Mouse (Mus musculus) forebrain, embryonic 14.5 days (tissue): ENCODE measurements at regions not wholly inside any gene's neighbourhood (a gene's known extent, or its start where the extent isn't known, plus 50 kb on each side); places are given as distances from the start of the nearest gene placed in this dataset.

Source experiments
- ATAC-seq: fragments of 200-750 bp; cut with Nextera tagmentation; 2 replicates; pipeline ENCODE4 v1.8.0; 2017; ENCODE audit warnings: mild to moderate bottlenecking, moderate library complexity
- DNase-seq: peaks from one replicate; pipeline ENCODE4 v3.0.0-alpha.2; 2015; ENCODE audit warnings: low spot score
- H3K27ac ChIP-seq: fragments of 300-500 bp; sonication (generic); 2 replicates; pipeline ENCODE4 v1.5.1; 2014; ENCODE audit warnings: low read depth, mild to moderate bottlenecking, control low read depth, low read length, moderate library complexity
- H3K27me3 ChIP-seq: fragments of 300-500 bp; sonication (generic); replicated peaks from 2 replicates; pipeline ENCODE4 v1.6.1; 2014; ENCODE audit warnings: low read length, control low read depth, mixed read lengths; ENCODE audit not compliant: control insufficient read depth, insufficient read depth
- H3K36me3 ChIP-seq: fragments of 300-500 bp; sonication (generic); 2 replicates; pipeline ENCODE4 v1.6.1; 2014; ENCODE audit warnings: low read length, control low read depth; ENCODE audit not compliant: control insufficient read depth, insufficient read depth
- H3K4me1 ChIP-seq: fragments of 300-500 bp; sonication (generic); 2 replicates; pipeline ENCODE4 v1.6.1; 2014; ENCODE audit warnings: antibody characterized with exemption, low read length, control low read depth; ENCODE audit not compliant: control insufficient read depth, insufficient read depth
- H3K4me2 ChIP-seq: fragments of 300-500 bp; sonication (generic); 2 replicates; pipeline ENCODE4 v1.6.1; 2014; ENCODE audit warnings: mild to moderate bottlenecking, control low read depth, low read length
- H3K4me3 ChIP-seq: fragments of 300-500 bp; sonication (generic); 2 replicates; pipeline ENCODE4 v1.5.1; 2014; ENCODE audit warnings: low read depth, low read length, control low read depth
- H3K9ac ChIP-seq: fragments of 300-500 bp; sonication (generic); 2 replicates; pipeline ENCODE4 v1.6.1; 2014; ENCODE audit warnings: mild to moderate bottlenecking, low read length, control low read depth, moderate library complexity
- H3K9me3 ChIP-seq: fragments of 300-500 bp; sonication (generic); replicated peaks from 2 replicates; pipeline ENCODE4 v1.6.1; 2016; ENCODE audit warnings: low read length, control low read depth, mixed read lengths; ENCODE audit not compliant: control insufficient read depth
- WGBS: fragments of 180-500 bp; shearing (Covaris S2); extraction: QIAGEN DNeasy Blood & Tissue Kit; methylation state at CpG from one replicate; pipeline ENCODE4 v1.1.7; 2014; 5-methylcytosine and 5-hydroxymethylcytosine counted together

DNA sequence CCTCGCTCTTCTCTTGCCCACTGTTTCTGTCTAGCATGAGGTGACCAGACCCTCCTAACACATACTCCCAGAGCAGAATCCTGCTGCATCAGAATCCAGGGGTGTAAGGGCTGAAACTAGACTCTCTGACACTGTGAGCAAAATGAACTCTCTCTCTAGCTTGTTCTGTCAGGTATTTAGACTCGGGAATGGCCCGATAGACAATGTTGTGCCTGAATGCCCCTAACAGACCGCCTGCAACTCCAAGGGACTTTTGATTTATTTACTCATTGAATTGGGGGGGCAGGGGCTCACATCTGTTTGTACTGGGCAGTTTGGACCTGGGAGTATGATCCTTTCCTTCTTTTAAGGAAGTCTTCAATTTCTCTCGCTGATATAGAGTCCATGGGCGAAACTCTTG lies 469.3 kb upstream of the Trpc7 start:
- Histone ChIP-seq H3K9ac (no peak overlapping the region), H3K4me1 (no peaks in the 10 kb centered on the region; the same call in 1 of the 2 replicates), H3K27ac (no peak overlapping the region), H3K27me3 (no peaks in the 10 kb centered on the region), H3K9me3 (no peaks in the 10 kb centered on the region), H3K4me2 (no peak overlapping the region), H3K4me3 (no peak overlapping the region), H3K36me3 (no peaks in the 10 kb centered on the region)
- WGBS: 96% methylated on average over 6 of the region's 6 CpGs
- DNase-seq (no peak), ATAC-seq (no peak)

DNA sequence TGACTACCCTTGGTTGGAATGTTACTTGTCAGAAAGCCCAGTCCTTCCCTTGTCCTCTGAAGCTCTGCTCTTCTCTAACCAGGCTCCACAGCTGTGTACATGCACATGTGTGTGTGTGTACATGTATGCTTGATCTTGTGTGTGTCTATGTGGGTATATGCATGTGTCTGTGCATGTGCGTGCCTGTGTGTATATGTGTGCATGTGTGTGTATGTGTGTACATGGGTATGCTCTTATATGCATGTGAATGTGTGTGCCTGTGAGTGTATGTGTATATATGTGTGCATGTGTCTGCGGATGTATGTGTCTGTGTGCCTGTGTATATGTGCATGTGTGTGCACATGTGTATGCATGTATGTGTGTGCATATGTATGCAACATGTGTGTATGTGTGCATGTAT lies 468.6 kb upstream of the Trpc7 start:
- Histone ChIP-seq H3K9me3 (no peaks in the 10 kb centered on the region), H3K9ac (no peak overlapping the region), H3K4me1 (no peaks in the 10 kb centered on the region; the same call in 1 of the 2 replicates), H3K4me2 (no peak overlapping the region), H3K4me3 (no peak overlapping the region), H3K27me3 (no peaks in the 10 kb centered on the region), H3K36me3 (no peaks in the 10 kb centered on the region), H3K27ac (no peak overlapping the region)
- ATAC-seq: no peak
- WGBS: 96% methylated on average over 2 of the region's 2 CpGs
- no peak for DNase-seq

DNA sequence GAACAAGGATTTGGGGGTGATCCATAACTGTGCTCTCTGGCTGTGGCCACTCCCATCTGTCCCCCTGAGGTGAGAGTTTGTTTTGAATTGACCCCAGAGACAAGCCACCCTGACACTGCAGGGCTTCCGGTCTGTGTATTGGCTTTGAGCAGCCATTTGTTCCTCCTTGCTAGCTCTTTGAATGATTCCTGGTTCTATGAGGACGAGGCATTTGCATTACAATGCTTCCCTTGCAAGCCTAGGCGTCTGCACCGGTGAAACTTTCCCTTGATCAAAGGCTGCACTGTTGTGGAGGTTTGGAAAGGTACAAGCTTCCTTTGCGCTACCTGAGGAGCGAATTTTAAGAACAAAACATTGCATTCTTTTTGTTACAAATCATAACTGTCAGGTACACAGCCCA lies 466.8 kb upstream of the Trpc7 start:
- Histone ChIP-seq H3K36me3 (no peaks in the 10 kb centered on the region), H3K27ac (no peak overlapping the region), H3K27me3 (no peaks in the 10 kb centered on the region), H3K9me3 (no peaks in the 10 kb centered on the region), H3K4me3 (no peak overlapping the region), H3K4me2 (no peak overlapping the region), H3K4me1 (no peaks in the 10 kb centered on the region; the same call in 1 of the 2 replicates), H3K9ac (no peak overlapping the region)
- no peak for ATAC-seq
- WGBS: 6% methylated on average over 6 of the region's 6 CpGs
- no peak for DNase-seq

DNA sequence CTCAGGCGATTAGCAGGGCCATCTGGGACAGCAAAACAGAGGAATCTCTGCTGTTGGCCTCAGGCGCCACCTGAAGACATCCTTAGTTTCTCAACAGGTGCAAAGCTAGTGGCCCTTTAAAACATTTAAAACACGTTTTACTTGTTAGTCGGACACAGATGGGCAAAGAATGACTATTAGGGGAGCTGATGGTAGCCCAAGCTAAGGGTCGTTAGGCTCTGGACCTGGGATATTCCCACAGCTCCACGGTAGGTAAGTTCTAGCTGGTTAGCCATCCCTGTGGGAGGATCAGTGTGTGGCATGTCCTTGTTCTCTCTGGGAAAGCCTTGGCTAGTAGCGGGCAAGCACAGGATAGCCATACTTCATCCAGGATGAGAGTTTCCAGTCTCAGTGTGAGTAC lies 465.5 kb upstream of the Trpc7 start:
- no peaks in the 10 kb centered on the region for H3K9me3 ChIP-seq
- 83% methylated on average over 7 of the region's 7 CpGs for WGBS
- H3K36me3 ChIP-seq: no peaks in the 10 kb centered on the region
- no peaks in the 10 kb centered on the region; the same call in 1 of the 2 replicates for H3K4me1 ChIP-seq
- no peak overlapping the region for H3K4me2 ChIP-seq
- DNase-seq: no peak
- H3K4me3 ChIP-seq: no peak overlapping the region
- ATAC-seq: no peak
- H3K9ac ChIP-seq: no peak overlapping the region
- no peak overlapping the region for H3K27ac ChIP-seq
- no peaks in the 10 kb centered on the region for H3K27me3 ChIP-seq

DNA sequence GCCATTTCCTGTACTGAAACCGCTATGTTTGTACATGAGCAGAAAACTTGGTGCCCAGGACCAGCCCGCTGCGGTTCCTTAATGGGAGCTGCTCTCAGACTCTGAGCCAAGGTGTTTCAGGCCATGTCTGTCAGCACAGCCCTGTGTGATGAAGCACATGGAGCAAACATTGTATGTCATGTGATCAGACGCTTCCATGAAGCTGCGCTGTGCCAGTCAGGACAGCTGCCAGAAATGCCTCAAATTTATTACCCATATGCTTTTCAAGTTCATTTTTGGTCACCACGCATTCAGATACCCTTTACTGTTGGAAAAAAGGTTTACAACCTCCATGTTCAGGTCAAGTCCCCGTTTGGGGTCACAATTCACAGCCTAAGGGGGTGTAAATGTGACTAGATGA lies 458.8 kb upstream of the Trpc7 start:
- Histone ChIP-seq H3K27me3 (no peaks in the 10 kb centered on the region), H3K9me3 (no peaks in the 10 kb centered on the region), H3K4me1 (no peaks in the 10 kb centered on the region), H3K9ac (no peak overlapping the region), H3K4me2 (no peak overlapping the region), H3K4me3 (no peak overlapping the region), H3K36me3 (no peaks in the 10 kb centered on the region), H3K27ac (no peak overlapping the region)
- DNase-seq (peak; percentile 53), ATAC-seq (peak; percentile 40; the same call in 1 of the 2 replicates)
- WGBS: 78% methylated on average over 7 of the region's 7 CpGs

DNA sequence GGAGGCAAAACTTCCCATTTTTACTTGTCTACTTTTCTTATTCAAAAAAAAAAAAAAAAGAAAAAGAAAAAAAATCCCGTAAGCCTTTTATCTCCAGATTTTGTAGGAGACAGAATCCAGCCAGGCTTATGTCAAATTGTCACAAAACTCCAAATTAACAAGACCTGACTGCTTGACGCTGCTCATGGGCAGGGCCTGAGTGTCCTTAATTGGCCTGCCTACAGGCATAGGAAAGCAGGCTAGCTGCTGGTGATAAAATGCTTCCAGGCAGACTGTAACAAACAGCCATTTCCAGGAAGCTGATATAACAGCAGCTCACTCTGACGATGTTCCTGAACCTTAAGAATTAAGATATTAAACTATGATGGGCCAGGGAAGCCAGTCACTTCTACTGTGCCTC lies 458.2 kb upstream of the Trpc7 start:
- DNase-seq (peak; percentile 23), ATAC-seq (no peak)
- Histone ChIP-seq H3K9me3 (no peaks in the 10 kb centered on the region), H3K4me2 (no peak overlapping the region), H3K27ac (no peak overlapping the region), H3K27me3 (no peaks in the 10 kb centered on the region), H3K36me3 (no peaks in the 10 kb centered on the region), H3K9ac (no peak overlapping the region), H3K4me3 (no peak overlapping the region), H3K4me1 (no peaks in the 10 kb centered on the region)
- 34% methylated on average over 3 of the region's 3 CpGs for WGBS

DNA sequence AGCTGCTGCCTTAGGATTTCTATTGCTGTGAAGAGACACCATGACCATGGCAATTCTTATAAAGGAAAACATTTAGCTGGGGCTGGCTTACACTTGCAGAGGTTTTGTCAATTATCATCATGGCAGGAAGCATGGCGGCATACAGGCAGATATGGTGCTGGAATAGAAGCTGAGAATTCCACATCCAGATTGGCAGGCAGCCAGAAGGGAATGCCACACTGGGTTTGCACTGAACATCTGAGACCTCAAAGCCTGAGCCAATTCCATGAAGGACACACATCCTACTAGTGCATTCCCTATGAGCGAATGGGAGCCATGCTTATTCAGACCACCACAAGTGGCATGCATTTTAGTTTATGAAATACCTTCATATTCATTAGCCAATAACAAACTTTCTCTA lies 455.0 kb upstream of the Trpc7 start:
- H3K27me3 ChIP-seq: no peaks in the 10 kb centered on the region
- ATAC-seq (no peak), DNase-seq (peak; percentile 45)
- no peak overlapping the region for H3K9ac ChIP-seq
- H3K4me2 ChIP-seq: no peak overlapping the region
- 71% methylated on average over 2 of the region's 2 CpGs for WGBS
- H3K4me1 ChIP-seq: no peaks in the 10 kb centered on the region
- H3K4me3 ChIP-seq: no peak overlapping the region
- no peaks in the 10 kb centered on the region for H3K9me3 ChIP-seq
- no peak overlapping the region for H3K27ac ChIP-seq
- no peaks in the 10 kb centered on the region for H3K36me3 ChIP-seq

DNA sequence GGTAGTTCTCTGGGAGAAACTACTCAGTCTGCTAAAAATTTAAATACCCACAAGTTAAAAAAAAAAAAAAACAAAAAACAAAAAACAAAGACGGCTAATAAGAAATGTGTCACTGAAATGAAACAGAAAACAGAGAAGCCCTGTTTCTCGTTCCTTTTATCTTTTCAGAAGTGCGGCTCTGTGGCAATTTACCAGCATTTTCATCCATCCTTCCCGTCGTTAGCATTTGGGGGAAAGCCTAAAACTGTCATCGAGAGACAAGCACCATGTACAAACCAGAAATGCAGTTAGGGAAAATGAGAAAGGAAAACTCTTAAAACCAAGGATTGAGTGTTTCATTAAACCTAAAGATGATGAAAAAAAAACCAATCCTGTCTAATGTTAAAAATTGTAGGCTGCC lies 442.9 kb upstream of the Trpc7 start:
- peak; percentile 62 for DNase-seq
- WGBS: 17% methylated on average over 6 of the region's 6 CpGs

DNA sequence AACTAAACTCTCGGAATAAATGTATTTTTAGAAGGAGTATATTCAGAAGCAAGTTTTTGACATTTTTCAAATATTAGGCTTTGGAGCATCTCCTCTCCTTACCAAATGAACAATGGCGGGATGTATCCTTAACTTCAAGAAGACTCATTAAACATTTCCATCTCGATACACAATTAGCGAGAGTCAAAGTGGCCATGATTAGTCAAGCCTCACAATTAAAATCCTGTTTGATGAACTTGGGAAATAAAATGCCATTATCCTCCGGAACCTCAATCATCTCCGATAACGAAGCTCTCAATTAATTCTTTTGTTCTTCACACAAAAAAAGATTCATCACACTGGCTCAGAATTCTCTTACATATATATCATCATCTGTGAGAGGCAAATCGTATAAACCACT lies 440.8 kb upstream of the Trpc7 start:
- DNase-seq: peak; percentile 32
- Histone ChIP-seq H3K27me3 (no peaks in the 10 kb centered on the region), H3K4me3 (no peak overlapping the region), H3K4me1 (peaks cover 7% of the 10 kb centered on the region), H3K27ac (no peak overlapping the region), H3K36me3 (no peaks in the 10 kb centered on the region), H3K9ac (no peak overlapping the region), H3K4me2 (no peak overlapping the region), H3K9me3 (no peaks in the 10 kb centered on the region)
- WGBS: 49% methylated on average over 8 of the region's 8 CpGs
- no peak for ATAC-seq

More for the DNA sequence above, 442.9 kb upstream of the Trpc7 start:
- no peak overlapping the region for H3K9ac ChIP-seq
- no peaks in the 10 kb centered on the region for H3K9me3 ChIP-seq
- H3K4me3 ChIP-seq: no peak overlapping the region
- H3K4me1 ChIP-seq: peaks cover 7% of the 10 kb centered on the region
- no peak overlapping the region for H3K27ac ChIP-seq
- no peak overlapping the region for H3K4me2 ChIP-seq
- no peaks in the 10 kb centered on the region for H3K36me3 ChIP-seq
- no peak for ATAC-seq
- no peaks in the 10 kb centered on the region for H3K27me3 ChIP-seq
